Mouse (Mus musculus) forebrain, embryonic 16.5 days (tissue): ENCODE results near the gene Mars. TPM values are rescaled to one million over a fixed set of nuclear protein-coding genes. Genes with fewer than 3 reads are reported as not detected.

Experiments
- ATAC-seq: fragments of 200-750 bp; cut with Nextera tagmentation; 2 replicates; pipeline ENCODE4 v1.8.0; 2017; ENCODE audit warnings: mild to moderate bottlenecking, moderate library complexity
- H3K27ac ChIP-seq: fragments of 300-500 bp; sonication (generic); 2 replicates; pipeline ENCODE4 v1.5.1; 2014; ENCODE audit warnings: low read length, control low read depth
- H3K27me3 ChIP-seq: fragments of 300-500 bp; sonication (generic); replicated peaks from 2 replicates; pipeline ENCODE4 v1.6.1; 2014; ENCODE audit warnings: low read length; ENCODE audit not compliant: control insufficient read depth, insufficient read depth
- H3K36me3 ChIP-seq: fragments of 300-500 bp; sonication (generic); 2 replicates; pipeline ENCODE4 v1.6.1; 2014; ENCODE audit not compliant: control insufficient read depth, insufficient read depth
- H3K4me1 ChIP-seq: fragments of 300-500 bp; sonication (generic); replicated peaks from 2 replicates; pipeline ENCODE4 v1.6.1; 2014; ENCODE audit warnings: low read length; ENCODE audit not compliant: control insufficient read depth, insufficient read depth
- H3K4me2 ChIP-seq: fragments of 300-500 bp; sonication (generic); 2 replicates; pipeline ENCODE4 v1.6.1; 2014; ENCODE audit warnings: mild to moderate bottlenecking, low read length, control low read depth
- H3K4me3 ChIP-seq: fragments of 300-500 bp; sonication (generic); replicated peaks from 2 replicates; pipeline ENCODE4 v1.5.1; 2014; ENCODE audit warnings: mild to moderate bottlenecking, low read length, control low read depth
- H3K9ac ChIP-seq: fragments of 300-500 bp; sonication (generic); replicated peaks from 2 replicates; pipeline ENCODE4 v1.6.1; 2014; ENCODE audit warnings: low read depth, low read length, control low read depth
- H3K9me3 ChIP-seq: fragments of 300-500 bp; sonication (generic); 2 replicates; pipeline ENCODE4 v1.6.1; 2016; ENCODE audit warnings: low read length; ENCODE audit not compliant: control insufficient read depth
- WGBS: fragments of 180-500 bp; shearing (Covaris S2); extraction: QIAGEN DNeasy Blood & Tissue Kit; methylation state at CpG from one replicate; pipeline ENCODE4 v1.1.7; 2014; 5-methylcytosine and 5-hydroxymethylcytosine counted together
- polyA plus RNA-seq: library from polyadenylated mRNA; unstranded; fragments of >200 nt; fragmentation: Nextera tagmentation; extraction: Ambion mirVana; gene quantifications from 2 replicates; pipeline ENCODE4 v1.2.1, GENCODE M21; 2015

Mars gene
- polyA plus RNA-seq, 1 experiment from 2014 or later = 135 TPM

GRCm38 (mm10) chr10:127287271-127287935 lies 24.2 kb downstream of the Mars start:
- Histone ChIP-seq H3K36me3 (peaks cover 15% of the 10 kb centered on the region), H3K9ac (peak overlapping the region; percentile 85), H3K4me1 (peaks cover 48% of the 10 kb centered on the region), H3K4me2 (peak overlapping the region; percentile 72), H3K27me3 (no peaks in the 10 kb centered on the region), H3K4me3 (peak overlapping the region; percentile 61), H3K27ac (peak overlapping the region; percentile 97), H3K9me3 (no peaks in the 10 kb centered on the region)
- 71% methylated on average over 15 of the region's 15 CpGs for WGBS
- no peak for ATAC-seq

DNA sequence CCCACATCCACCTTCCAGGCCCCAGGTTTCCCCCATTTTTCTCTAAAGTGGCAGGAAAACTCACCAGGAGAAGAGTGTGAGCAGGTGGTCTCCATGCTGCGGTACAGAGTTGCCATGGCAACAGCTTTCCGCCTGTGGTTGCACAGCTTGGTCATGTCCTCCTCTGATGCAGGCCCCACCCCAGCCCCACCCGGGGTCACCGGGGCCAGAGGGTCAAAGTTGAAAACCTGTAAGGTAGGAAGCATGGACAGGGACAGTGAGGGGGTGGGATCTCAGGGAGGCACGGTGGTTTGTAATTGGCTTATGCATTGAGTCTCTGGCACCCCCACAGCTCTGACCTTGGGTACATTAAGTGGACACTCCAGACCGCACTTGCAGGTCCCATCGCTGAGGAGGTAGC lies 24.9 kb downstream of the Mars start:
- H3K4me2 ChIP-seq = peak overlapping the region; percentile 72
- no peaks in the 10 kb centered on the region for H3K27me3 ChIP-seq
- H3K27ac ChIP-seq = no peak overlapping the region; the same call in 1 of the 2 replicates
- peaks cover 21% of the 10 kb centered on the region for H3K36me3 ChIP-seq
- H3K4me1 ChIP-seq = peaks cover 42% of the 10 kb centered on the region
- no peak overlapping the region; the same call in 1 of the 2 replicates for H3K4me3 ChIP-seq
- no peaks in the 10 kb centered on the region for H3K9me3 ChIP-seq
- WGBS = 57% methylated on average over 7 of the region's 7 CpGs
- peak overlapping the region; percentile 13 for H3K9ac ChIP-seq
- no peak for ATAC-seq

DNA sequence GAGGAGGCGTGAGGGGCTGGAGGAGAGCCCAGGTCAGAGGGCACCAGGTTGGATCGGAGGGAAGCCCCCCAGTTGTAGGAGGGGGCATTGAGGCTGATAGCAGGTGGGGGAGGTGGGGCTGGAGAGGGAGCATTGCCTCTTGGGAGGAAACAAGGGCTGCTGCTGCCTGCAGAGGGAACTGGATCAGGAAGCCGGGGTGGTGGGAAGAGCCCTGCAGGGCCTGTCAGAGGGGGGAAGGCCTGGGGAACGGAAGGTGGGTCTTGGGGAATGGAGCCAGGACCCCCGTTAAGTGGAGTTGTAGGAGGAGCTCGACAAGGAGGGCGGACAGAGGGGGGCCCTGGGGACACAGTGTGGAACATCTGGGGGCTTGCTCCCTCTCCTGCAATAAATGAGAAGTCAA lies 25.4 kb downstream of the Mars start:
- peaks cover 26% of the 10 kb centered on the region for H3K36me3 ChIP-seq
- no peak for ATAC-seq
- H3K9ac ChIP-seq = peak overlapping the region; percentile 13
- H3K27me3 ChIP-seq = no peaks in the 10 kb centered on the region
- H3K9me3 ChIP-seq = no peaks in the 10 kb centered on the region
- no peak overlapping the region for H3K4me3 ChIP-seq
- no peak overlapping the region for H3K4me2 ChIP-seq
- H3K27ac ChIP-seq = no peak overlapping the region; the same call in 1 of the 2 replicates
- WGBS = 71% methylated on average over 7 of the region's 7 CpGs
- H3K4me1 ChIP-seq = peaks cover 36% of the 10 kb centered on the region

GRCm38 (mm10) chr10:127285644-127286043 lies 25.9 kb downstream of the Mars start:
- no peak overlapping the region; the same call in 1 of the 2 replicates for H3K9ac ChIP-seq
- no peaks in the 10 kb centered on the region for H3K9me3 ChIP-seq
- no peak for ATAC-seq
- H3K4me1 ChIP-seq = peaks cover 35% of the 10 kb centered on the region
- H3K4me2 ChIP-seq = no peak overlapping the region
- WGBS = 79% methylated on average over 13 of the region's 13 CpGs
- no peak overlapping the region for H3K27ac ChIP-seq
- no peak overlapping the region for H3K4me3 ChIP-seq
- H3K36me3 ChIP-seq = peaks cover 29% of the 10 kb centered on the region
- no peaks in the 10 kb centered on the region for H3K27me3 ChIP-seq

DNA sequence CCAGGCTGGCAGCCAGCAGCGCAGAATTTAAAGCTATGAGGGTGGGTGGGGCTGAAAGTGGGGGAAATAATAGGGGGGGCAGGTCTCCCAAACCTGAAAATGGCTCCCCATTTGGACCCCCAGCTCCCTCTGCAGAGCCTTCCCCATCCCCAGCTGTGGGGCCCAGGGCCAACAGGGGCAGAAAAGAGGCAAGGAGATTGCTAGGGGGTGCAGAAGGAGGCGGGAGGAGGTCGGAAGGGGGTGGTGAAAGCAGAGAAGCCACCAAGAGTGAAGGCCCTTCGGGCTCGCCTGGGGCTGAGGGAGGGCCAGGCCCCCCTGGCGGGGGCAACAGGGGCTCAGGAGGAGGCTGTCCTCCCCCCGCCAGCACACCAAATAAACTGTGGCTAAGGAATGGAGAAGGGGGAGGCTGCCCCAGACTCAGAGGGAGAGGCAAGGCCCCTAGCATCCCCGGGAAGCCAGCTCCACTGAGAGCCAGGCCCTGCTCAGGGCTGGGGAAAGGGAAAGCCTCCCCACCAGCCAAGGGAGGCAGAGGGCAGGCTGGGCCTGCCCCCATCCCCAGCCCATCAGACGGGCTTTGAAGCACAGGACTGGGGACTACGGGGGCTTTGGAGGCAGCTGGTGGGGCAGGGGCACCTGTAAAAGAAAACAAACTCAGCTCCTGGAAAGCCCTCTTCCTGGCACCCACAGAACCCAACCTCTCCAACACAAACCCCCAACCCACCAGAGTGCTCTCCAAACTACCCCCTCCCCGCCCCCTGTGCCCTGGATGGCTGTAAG lies 26.7 kb downstream of the Mars start:
- WGBS = 71% methylated on average over 11 of the region's 11 CpGs
- Histone ChIP-seq H3K4me3 (no peak overlapping the region), H3K27me3 (no peaks in the 10 kb centered on the region), H3K9me3 (no peaks in the 10 kb centered on the region), H3K4me2 (no peak overlapping the region), H3K4me1 (peaks cover 32% of the 10 kb centered on the region), H3K27ac (no peak overlapping the region), H3K36me3 (peaks cover 30% of the 10 kb centered on the region), H3K9ac (no peak overlapping the region)
- no peak for ATAC-seq

DNA sequence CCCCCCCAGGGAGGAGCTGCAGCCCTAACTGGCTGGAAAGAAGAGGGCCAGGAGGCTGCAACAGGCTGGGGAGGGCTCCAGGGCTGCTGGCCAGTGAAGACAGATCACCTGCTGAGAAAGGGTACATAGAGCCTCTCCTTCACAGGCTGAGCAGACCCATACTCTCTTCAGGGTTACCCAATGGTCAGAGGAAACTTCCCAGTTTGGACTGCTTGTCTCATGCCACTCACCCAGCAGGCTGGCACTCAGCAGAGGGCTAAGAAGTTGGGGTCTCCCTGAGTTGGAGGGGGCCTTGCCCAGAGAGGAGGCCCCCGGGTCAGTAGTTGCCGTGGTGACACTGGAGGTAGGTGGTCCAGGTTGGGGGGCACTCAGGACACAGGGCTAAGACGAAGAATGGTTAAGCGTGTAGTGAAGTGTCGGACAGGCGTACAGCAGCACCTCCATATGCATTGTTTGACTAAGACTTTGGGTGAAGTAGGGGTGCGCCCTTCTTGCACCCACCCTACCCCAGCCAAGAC lies 27.4 kb downstream of the Mars start:
- no peak overlapping the region for H3K9ac ChIP-seq
- H3K4me2 ChIP-seq = no peak overlapping the region
- no peak overlapping the region for H3K27ac ChIP-seq
- H3K36me3 ChIP-seq = peaks cover 35% of the 10 kb centered on the region
- peaks cover 25% of the 10 kb centered on the region for H3K4me1 ChIP-seq
- ATAC-seq = no peak
- no peak overlapping the region for H3K4me3 ChIP-seq
- WGBS = 89% methylated on average over 7 of the region's 7 CpGs
- no peaks in the 10 kb centered on the region for H3K9me3 ChIP-seq
- no peaks in the 10 kb centered on the region for H3K27me3 ChIP-seq

GRCm38 (mm10) chr10:127282620-127283215 lies 28.9 kb downstream of the Mars start:
- Histone ChIP-seq H3K27ac (no peak overlapping the region), H3K4me1 (peaks cover 20% of the 10 kb centered on the region), H3K4me3 (no peak overlapping the region), H3K4me2 (no peak overlapping the region), H3K36me3 (peaks cover 36% of the 10 kb centered on the region), H3K9me3 (no peaks in the 10 kb centered on the region), H3K9ac (no peak overlapping the region), H3K27me3 (no peaks in the 10 kb centered on the region)
- no peak for ATAC-seq
- 86% methylated on average over 13 of the region's 13 CpGs for WGBS

DNA sequence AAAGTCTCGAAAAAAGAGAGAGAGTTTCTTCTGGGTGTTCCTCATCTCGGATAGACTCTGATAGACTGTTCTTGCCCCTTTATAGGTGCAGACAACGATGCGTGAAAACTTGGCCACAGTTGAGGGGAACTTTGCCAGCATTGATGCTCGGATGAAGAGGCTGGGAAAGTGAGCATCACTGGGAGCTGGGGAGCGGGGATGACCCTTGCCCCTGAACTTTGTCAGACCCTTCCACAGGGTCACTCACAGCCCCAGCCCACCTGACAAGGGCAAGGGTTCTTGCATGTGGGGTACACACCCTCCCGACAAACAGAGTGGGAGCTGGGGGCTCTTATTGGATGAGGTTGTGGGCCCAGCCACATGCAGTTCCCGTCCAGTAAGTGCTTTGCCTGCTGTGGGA lies 30.3 kb downstream of the Mars start:
- peaks cover 6% of the 10 kb centered on the region for H3K4me1 ChIP-seq
- no peak for ATAC-seq
- no peaks in the 10 kb centered on the region for H3K27me3 ChIP-seq
- H3K9me3 ChIP-seq = no peaks in the 10 kb centered on the region
- no peak overlapping the region for H3K4me2 ChIP-seq
- H3K9ac ChIP-seq = no peak overlapping the region
- H3K36me3 ChIP-seq = peaks cover 39% of the 10 kb centered on the region
- no peak overlapping the region for H3K4me3 ChIP-seq
- H3K27ac ChIP-seq = no peak overlapping the region
- WGBS = 78% methylated on average over 8 of the region's 8 CpGs

DNA sequence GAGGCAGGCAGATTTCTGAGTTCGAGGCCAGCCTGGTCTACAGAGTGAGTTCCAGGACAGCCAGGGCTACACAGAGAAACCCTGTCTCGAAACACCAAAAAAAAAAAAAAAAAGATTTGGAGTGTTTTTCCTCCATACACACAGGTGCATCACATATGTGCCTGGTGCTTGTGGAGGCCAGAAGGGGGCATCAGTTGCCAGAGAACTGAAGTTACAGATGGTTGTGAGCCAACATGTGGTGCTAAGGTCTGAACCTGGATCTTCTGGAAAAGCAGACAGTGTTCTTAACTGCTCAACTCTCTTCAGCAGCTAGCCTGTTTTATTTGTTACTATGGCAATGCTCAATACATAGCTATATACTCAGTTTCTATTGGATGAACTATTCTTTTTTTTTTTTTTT lies 31.9 kb downstream of the Mars start:
- no peaks in the 10 kb centered on the region for H3K9me3 ChIP-seq
- no peaks in the 10 kb centered on the region for H3K27me3 ChIP-seq
- 100% methylated on average over 1 of the region's 2 CpGs for WGBS
- no peak overlapping the region for H3K4me3 ChIP-seq
- H3K27ac ChIP-seq = no peak overlapping the region
- ATAC-seq = no peak
- no peak overlapping the region for H3K4me2 ChIP-seq
- no peak overlapping the region for H3K9ac ChIP-seq
- H3K36me3 ChIP-seq = peaks cover 50% of the 10 kb centered on the region
- H3K4me1 ChIP-seq = no peaks in the 10 kb centered on the region
